Mouse (Mus musculus) frontal cortex, postnatal 10 days (tissue): ENCODE measurements around the gene Rsrp1.

Experiments used
- DNase-seq, 2 experiments: peaks; one replicate each; pipeline ENCODE4 v3.0.0; 2022; ENCODE audit warnings: low spot score in 2 of 2, mixed read lengths in 1 of 2

The Rsrp1 gene

GRCm38 (mm10) chr4:134963021-134963776 lies 39.8 kb downstream of the Rsrp1 start:
- no peak for DNase-seq

- DNase-seq = no peak
These were observed 44.7 kb downstream of the Rsrp1 start for GRCm38 (mm10) chr4:134967887-134968604.

DNA sequence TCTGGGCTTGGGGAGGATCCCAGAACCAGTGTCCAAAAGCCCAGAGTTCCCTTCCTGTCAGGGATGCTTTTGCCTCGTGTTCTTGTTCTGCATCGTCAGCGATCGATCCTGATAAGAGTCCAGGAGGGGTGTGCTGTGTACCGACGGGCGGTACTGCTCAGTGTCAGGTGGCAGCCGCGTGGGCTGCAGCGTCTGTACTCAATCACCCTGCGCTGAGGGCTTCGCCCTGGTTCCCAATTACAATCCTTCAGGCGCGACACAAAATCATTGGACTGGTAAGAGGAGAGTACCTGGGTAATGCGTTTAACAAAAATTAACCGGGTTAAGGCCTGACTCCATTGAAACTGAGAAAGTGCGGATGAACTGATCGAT lies 45.2 kb downstream of the Rsrp1 start:
- no peak for DNase-seq

DNA sequence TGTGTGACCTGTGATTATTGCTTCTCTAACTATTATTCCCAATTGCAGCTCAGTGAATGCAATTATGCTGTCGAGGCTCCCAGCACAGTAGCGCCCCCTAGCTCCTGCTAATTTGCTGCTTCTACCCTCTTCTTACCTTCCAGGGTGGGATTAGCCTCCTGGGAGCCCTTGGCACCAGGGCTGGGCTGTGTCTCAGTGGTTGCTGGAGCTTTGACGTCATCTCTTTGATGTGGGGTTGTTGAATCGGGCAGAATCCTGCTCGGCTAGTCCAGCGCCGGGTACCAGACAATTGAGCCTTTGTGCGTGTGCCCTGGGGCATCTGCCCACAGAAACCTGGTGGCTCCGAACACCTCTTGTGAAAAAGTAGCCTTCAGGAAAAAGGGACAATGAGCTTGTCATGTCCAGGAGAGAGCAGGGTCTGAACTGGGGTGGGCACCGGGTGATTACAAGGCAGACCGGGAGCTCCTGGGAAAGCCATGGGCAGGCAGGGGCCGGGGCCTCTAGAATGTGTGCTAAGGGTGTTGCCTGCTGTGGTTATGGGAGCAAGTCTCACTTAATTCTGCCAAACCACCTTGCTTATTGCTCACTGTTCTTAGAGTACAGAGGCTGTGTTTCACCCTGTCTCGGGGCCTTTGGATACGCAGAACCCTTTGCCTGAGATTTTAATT lies 52.0 kb downstream of the Rsrp1 start:
- DNase-seq = no peak

GRCm38 (mm10) chr4:134975929-134976308 lies 52.5 kb downstream of the Rsrp1 start:
- DNase-seq = no peak
